Mouse (Mus musculus) neural tube, postnatal 0 days (tissue): ENCODE measurements around the gene Pik3c2b. TPM values are rescaled to one million over a fixed set of nuclear protein-coding genes. Genes with fewer than 3 reads are reported as not detected.

Source experiments
- polyA plus RNA-seq: library from polyadenylated mRNA; unstranded; fragments of >200 nt; fragmentation: Nextera tagmentation; extraction: Ambion mirVana; gene quantifications from 2 replicates; pipeline ENCODE4 v1.2.1, GENCODE M21; 2015

The Pik3c2b gene
- 6.9 TPM in 2 replicates for polyA plus RNA-seq

DNA sequence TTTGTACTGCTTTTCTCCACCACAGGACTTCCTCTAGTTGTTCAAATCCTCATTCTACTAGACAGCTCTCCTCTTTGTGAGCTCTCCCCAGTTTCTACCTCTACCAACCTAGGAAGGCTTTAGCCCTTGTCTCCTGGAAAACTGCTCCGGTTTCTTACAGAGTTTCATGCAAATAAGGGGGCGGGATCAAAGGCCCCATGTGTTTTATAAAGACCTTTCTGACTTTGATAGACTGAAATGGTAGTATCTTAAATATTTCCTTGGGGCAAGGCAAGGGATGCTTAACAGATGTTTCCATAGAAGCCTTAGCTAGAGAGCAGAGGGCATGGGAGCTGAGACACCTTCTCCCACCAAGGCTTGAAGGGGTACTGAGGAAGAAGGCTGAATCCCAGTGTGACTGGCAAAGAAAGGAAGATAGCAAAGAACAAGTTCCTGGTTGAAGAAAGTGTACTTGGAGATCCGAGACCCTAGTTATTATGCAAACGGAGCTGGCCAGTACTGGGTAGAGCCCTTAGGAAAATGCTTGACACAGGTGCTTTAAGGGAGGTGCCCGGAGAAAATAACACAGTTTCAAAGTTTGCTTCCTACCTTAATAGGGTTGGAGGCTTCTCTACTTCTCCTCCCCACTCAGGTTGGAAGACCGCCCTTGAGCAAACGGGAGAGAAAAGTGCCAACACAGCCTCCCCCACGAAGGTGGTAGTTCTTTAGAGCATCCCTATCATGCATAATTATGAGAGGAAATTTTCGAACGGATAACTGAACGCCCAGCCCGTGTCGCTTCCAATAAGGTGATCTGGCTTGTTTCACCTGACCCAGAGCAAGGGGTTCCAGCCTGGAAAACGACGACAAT is at the start of gene Pik3c2b:
Gene Pik3c2b, plus strand, starts transcription at position 657 of the 850 bp plus-strand sequence.

DNA sequence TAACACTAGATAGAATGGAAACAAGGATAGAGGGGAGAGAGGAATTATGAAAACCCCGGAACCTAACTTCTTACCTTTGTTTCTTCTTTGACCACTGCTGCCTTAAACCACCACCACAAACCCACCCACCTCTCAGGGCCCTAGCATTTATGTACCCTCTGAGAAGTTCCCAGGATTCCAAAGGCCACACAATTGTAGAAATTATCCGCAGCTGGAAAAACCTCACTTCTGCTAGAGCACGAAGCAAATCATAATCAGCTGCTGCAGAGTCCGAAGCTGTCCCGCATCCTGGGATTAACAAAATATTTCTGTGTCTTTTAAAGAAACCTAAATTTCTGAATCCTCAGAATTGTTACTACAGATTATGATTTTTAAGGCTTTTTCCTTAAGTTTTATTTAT is 15.0 kb upstream of the Pik3c2b start, which contains the start of gene Mdm4:
Gene Mdm4, minus strand, starts transcription at position 101 of the 400 bp plus-strand sequence.

DNA sequence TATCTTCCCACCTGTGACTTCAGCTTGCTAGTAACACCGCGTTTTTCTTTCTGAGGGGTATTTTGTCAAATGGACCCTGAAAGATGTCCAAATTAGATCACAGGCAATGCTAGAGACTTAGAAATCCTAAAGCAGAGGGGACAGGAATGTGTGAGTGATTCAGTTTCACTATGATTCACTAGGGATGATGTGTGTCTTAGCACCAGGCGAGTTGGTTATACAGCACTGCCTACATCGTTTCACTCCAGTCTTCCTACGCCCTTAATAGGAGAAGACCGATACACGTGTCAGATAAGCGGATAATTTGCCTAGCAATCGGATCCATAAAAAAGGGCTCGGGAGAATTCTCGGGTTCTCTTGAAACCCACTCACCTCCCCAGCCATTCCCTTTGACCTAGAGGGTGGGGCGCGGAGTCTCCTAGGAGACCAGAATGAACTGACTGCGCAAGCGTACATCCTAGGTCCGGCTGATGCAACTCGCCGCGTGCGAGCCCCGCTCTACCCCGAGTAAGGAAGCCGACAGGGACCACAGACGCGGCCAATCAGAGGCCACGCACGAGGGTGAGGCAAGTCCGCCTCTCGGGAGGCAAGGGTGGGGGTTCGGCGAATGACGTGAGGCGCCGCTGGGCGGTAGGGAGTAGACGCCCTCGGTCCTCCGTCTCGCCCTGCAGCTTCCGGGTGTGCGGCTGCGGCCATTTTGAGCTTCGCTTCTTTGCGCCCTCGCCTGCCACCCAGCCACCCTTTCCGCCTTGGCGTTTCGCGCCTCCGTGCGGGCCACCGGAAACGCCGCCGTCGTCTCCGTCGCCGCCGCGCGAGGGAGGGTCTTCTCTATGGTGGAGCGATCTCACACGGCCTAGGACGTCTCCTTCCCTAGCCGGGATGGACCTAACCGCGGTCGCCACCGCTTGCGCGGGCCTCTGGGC is 85.4 kb downstream of the Pik3c2b start, which contains the start of gene Ppp1r15b:
Gene Ppp1r15b, plus strand, starts transcription at position 506 of the 923 bp plus-strand sequence.

Other genes starting within 250 kb of the Pik3c2b start
- 51.6 and 56.3 TPM in 2 replicates for gene Lrrn2, start 165.4 kb upstream of the Pik3c2b start, polyA plus RNA-seq
- gene Mdm4, start 15.1 kb upstream of the Pik3c2b start, polyA plus RNA-seq = 24.2 and 25.6 TPM in 2 replicates
- 15.5 and 16.5 TPM in 2 replicates for gene Ppp1r15b, start 85.5 kb downstream of the Pik3c2b start, polyA plus RNA-seq
- gene Plekha6, start 118.5 kb downstream of the Pik3c2b start, polyA plus RNA-seq = 12.3 and 15.8 TPM in 2 replicates